Mouse (Mus musculus): ENCODE results near the gene Dcst1.

Dcst1 gene

GRCm38 (mm10) chr3:89386438-89387420, 21.7 kb upstream of the Dcst1 start:
- Histone ChIP-seq H3K4me3 (replicated peaks; ENCODE audit: low read length) (peak overlapping the region; percentile 46), H3K9me3 (ENCODE audit: low read length) (no peaks in the 10 kb centered on the region), H3K36me3 (ENCODE audit: insufficient read depth, low read length) (no peaks in the 10 kb centered on the region), H3K4me1 (replicated peaks; ENCODE audit: low read depth, low read length) (peaks cover 99% of the 10 kb centered on the region), H3K27me3 (ENCODE audit: insufficient read depth, low read length) (peaks cover 32% of the 10 kb centered on the region)
- no peak for TF ChIP-seq NANOG (IDR thresholded peaks at IDR 0.05; ENCODE audit: borderline replicate concordance, low read length)

GRCm38 (mm10) chr3:89385451-89385850, 20.4 kb upstream of the Dcst1 start:
- H3K9me3 ChIP-seq (ENCODE audit: low read length): no peaks in the 10 kb centered on the region
- peak overlapping the region; percentile 43 for H3K4me3 ChIP-seq (replicated peaks; ENCODE audit: low read length)
- peaks cover 99% of the 10 kb centered on the region for H3K4me1 ChIP-seq (replicated peaks; ENCODE audit: low read depth, low read length)
- peaks cover 31% of the 10 kb centered on the region for H3K27me3 ChIP-seq (ENCODE audit: insufficient read depth, low read length)
- peaks cover 1% of the 10 kb centered on the region; the same call in 1 of the 2 replicates for H3K36me3 ChIP-seq (ENCODE audit: insufficient read depth, low read length)
- TF ChIP-seq NANOG (IDR thresholded peaks at IDR 0.05; ENCODE audit: borderline replicate concordance, low read length) (no peak), POU5F1 (IDR thresholded peaks at IDR 0.05; ENCODE audit: borderline replicate concordance, low read length) (no peak), CTCF (conservative IDR thresholded peaks at IDR 0.05; ENCODE audit: low read length) (no peak)

- TF ChIP-seq CTCF (conservative IDR thresholded peaks at IDR 0.05; ENCODE audit: low read length) (no peak), POU5F1 (IDR thresholded peaks at IDR 0.05; ENCODE audit: borderline replicate concordance, low read length) (no peak), NANOG (IDR thresholded peaks at IDR 0.05; ENCODE audit: borderline replicate concordance, low read length) (no peak)
- Histone ChIP-seq H3K36me3 (ENCODE audit: insufficient read depth, low read length) (peaks cover 10% of the 10 kb centered on the region), H3K4me3 (replicated peaks; ENCODE audit: low read length) (peak overlapping the region; percentile 43), H3K27me3 (ENCODE audit: insufficient read depth, low read length) (peaks cover 33% of the 10 kb centered on the region), H3K9me3 (ENCODE audit: low read length) (no peaks in the 10 kb centered on the region), H3K4me1 (replicated peaks; ENCODE audit: low read depth, low read length) (peaks cover 99% of the 10 kb centered on the region)
Observed at GRCm38 (mm10) chr3:89384331-89385076, 19.5 kb upstream of the Dcst1 start.

- Histone ChIP-seq H3K36me3 (ENCODE audit: insufficient read depth, low read length) (peaks cover 13% of the 10 kb centered on the region), H3K27me3 (ENCODE audit: insufficient read depth, low read length) (peaks cover 35% of the 10 kb centered on the region), H3K4me1 (replicated peaks; ENCODE audit: low read depth, low read length) (peaks cover 100% of the 10 kb centered on the region), H3K9me3 (ENCODE audit: low read length) (no peaks in the 10 kb centered on the region), H3K4me3 (replicated peaks; ENCODE audit: low read length) (peak overlapping the region; percentile 39)
- TF ChIP-seq POU5F1 (IDR thresholded peaks at IDR 0.05; ENCODE audit: borderline replicate concordance, low read length): no peak
- no peak for TF ChIP-seq NANOG (IDR thresholded peaks at IDR 0.05; ENCODE audit: borderline replicate concordance, low read length)
- no peak for TF ChIP-seq CTCF (conservative IDR thresholded peaks at IDR 0.05; ENCODE audit: low read length)
Observed at GRCm38 (mm10) chr3:89383651-89384255, 18.7 kb upstream of the Dcst1 start.

GRCm38 (mm10) chr3:89382950-89383349, 17.9 kb upstream of the Dcst1 start:
- Histone ChIP-seq H3K4me3 (replicated peaks; ENCODE audit: low read length) (peak overlapping the region; percentile 39), H3K27me3 (ENCODE audit: insufficient read depth, low read length) (peaks cover 35% of the 10 kb centered on the region), H3K9me3 (ENCODE audit: low read length) (no peaks in the 10 kb centered on the region), H3K36me3 (ENCODE audit: insufficient read depth, low read length) (peaks cover 13% of the 10 kb centered on the region), H3K4me1 (replicated peaks; ENCODE audit: low read depth, low read length) (peaks cover 97% of the 10 kb centered on the region)
- TF ChIP-seq POU5F1 (IDR thresholded peaks at IDR 0.05; ENCODE audit: borderline replicate concordance, low read length) (no peak), CTCF (conservative IDR thresholded peaks at IDR 0.05; ENCODE audit: low read length) (no peak), NANOG (IDR thresholded peaks at IDR 0.05; ENCODE audit: borderline replicate concordance, low read length) (no peak)

- H3K4me1 ChIP-seq (replicated peaks; ENCODE audit: low read depth, low read length): peaks cover 97% of the 10 kb centered on the region
- no peaks in the 10 kb centered on the region for H3K9me3 ChIP-seq (ENCODE audit: low read length)
- H3K27me3 ChIP-seq (ENCODE audit: insufficient read depth, low read length): peaks cover 35% of the 10 kb centered on the region
- peak overlapping the region; percentile 78 for H3K4me3 ChIP-seq (replicated peaks; ENCODE audit: low read length)
- peak; percentile 30; the same call in 1 of the 2 replicates for TF ChIP-seq NANOG (IDR thresholded peaks at IDR 0.05; ENCODE audit: borderline replicate concordance, low read length)
- TF ChIP-seq POU5F1 (IDR thresholded peaks at IDR 0.05; ENCODE audit: borderline replicate concordance, low read length): no peak
- peaks cover 13% of the 10 kb centered on the region for H3K36me3 ChIP-seq (ENCODE audit: insufficient read depth, low read length)
Observed at GRCm38 (mm10) chr3:89382033-89382882, 17.2 kb upstream of the Dcst1 start.

- Histone ChIP-seq H3K4me3 (replicated peaks; ENCODE audit: low read length) (peak overlapping the region; percentile 78), H3K9me3 (ENCODE audit: low read length) (no peaks in the 10 kb centered on the region), H3K27me3 (ENCODE audit: insufficient read depth, low read length) (peaks cover 32% of the 10 kb centered on the region), H3K4me1 (replicated peaks; ENCODE audit: low read depth, low read length) (peaks cover 97% of the 10 kb centered on the region), H3K36me3 (ENCODE audit: insufficient read depth, low read length) (peaks cover 17% of the 10 kb centered on the region)
- TF ChIP-seq NANOG (IDR thresholded peaks at IDR 0.05; ENCODE audit: borderline replicate concordance, low read length): no peak
- no peak for TF ChIP-seq POU5F1 (IDR thresholded peaks at IDR 0.05; ENCODE audit: borderline replicate concordance, low read length)
- TF ChIP-seq CTCF (conservative IDR thresholded peaks at IDR 0.05; ENCODE audit: low read length): no peak
Observed at GRCm38 (mm10) chr3:89381233-89381632, 16.2 kb upstream of the Dcst1 start.
